Mouse (Mus musculus) G1E (cell line): Measurements from ENCODE around the gene Itgae. TPM values are rescaled to one million over a fixed set of nuclear protein-coding genes. Genes with fewer than 3 reads are reported as not detected.

ENCODE experiments used
- ATAC-seq: 2 replicates; pipeline ENCODE4 v1.8.0; 2016; ENCODE audit warnings: mild to moderate bottlenecking; ENCODE audit not compliant: insufficient number of reproducible peaks, poor library complexity, low FRiP score, severe bottlenecking; ENCODE audit errors: extremely low read depth
- DNase-seq: peaks from one replicate; pipeline ENCODE4 v3.0.0; 2012; ENCODE audit warnings: low spot score
- H3K27me3 ChIP-seq: 2 replicates; pipeline ENCODE4 v1.6.1; 2012; ENCODE audit warnings: mild to moderate bottlenecking, low read length, inconsistent platforms; ENCODE audit not compliant: insufficient read depth
- H3K36me3 ChIP-seq: replicated peaks from 2 replicates; pipeline ENCODE3; 2012; ENCODE audit warnings: mild to moderate bottlenecking, inconsistent platforms
- H3K4me1 ChIP-seq: 2 replicates; pipeline ENCODE4 v1.6.1; 2012; ENCODE audit warnings: low read depth, low read length, inconsistent platforms, mixed read lengths; ENCODE audit not compliant: insufficient read depth
- H3K4me3 ChIP-seq: 2 replicates; pipeline ENCODE4 v1.5.1; 2012; ENCODE audit warnings: low read depth, mild to moderate bottlenecking, inconsistent platforms, low read length, moderate library complexity, mixed read lengths
- H3K9me3 ChIP-seq: replicated peaks from 2 replicates; pipeline ENCODE4 v1.6.1; 2012; ENCODE audit warnings: inconsistent platforms
- CTCF ChIP-seq: IDR thresholded peaks from 2 replicates; pipeline ENCODE4 v1.5.1; 2012; ENCODE audit warnings: low read depth, low read length, inconsistent platforms, mixed read lengths
- GATA1 ChIP-seq: IDR thresholded peaks from 2 replicates; pipeline ENCODE4 v1.6.1; 2012; ENCODE audit warnings: borderline replicate concordance, low read length, inconsistent platforms, mixed read lengths
- GATA2 ChIP-seq: IDR thresholded peaks from 2 replicates; pipeline ENCODE4 v1.6.1; 2012; ENCODE audit warnings: low read depth, low read length, inconsistent platforms, borderline replicate concordance
- POLR2AphosphoS5 ChIP-seq: IDR thresholded peaks from 2 replicates; pipeline ENCODE4 v1.6.1; 2012; ENCODE audit warnings: low read depth, low read length, inconsistent platforms; ENCODE audit not compliant: insufficient replicate concordance
- TAL1 ChIP-seq: conservative IDR thresholded peaks from 2 replicates; pipeline ENCODE4 v1.6.1; 2012; ENCODE audit warnings: low read depth, low read length, inconsistent platforms, mixed read lengths
- polyA plus RNA-seq: library from polyadenylated mRNA; stranded (reverse); fragments of >175 nt; gene quantifications from 2 replicates; pipeline ENCODE4 v1.2.3, GENCODE M21; 2012
- total RNA-seq, 2 experiments: library from RNA; stranded (forward) in 1 of 2; stranded (reverse) in 1 of 2; fragments of 200-1000 nt in 1 of 2; fragments of >200 nt in 1 of 2; fragmentation: Nextera tagmentation in 1 of 2; gene quantifications; 2 replicates each; pipeline ENCODE4 v1.2.3; 2014 to 2017

The Itgae gene
- total and polyA plus RNA-seq, 3 experiments, result 0.04 to 0.23 (median 0.05) TPM

DNA sequence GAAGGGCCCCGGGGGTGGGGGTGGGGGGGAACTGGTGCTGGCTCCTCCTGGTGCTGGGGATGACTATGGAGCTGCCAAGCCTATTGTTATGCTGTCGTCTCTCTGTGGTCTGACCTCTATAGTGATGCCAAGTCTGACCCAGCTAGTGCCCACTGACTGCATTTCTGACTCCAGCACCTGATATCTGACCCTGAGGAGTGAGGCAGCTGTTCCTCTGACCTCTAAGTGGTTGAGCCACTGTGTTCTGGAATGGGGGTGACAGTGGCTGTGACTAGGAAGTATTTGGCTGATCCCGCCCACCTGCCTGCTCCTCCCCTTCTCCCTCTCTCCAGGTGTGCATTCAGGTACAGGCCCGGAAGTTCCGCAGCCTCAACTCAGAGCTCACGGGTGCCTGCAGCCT, 21.0 kb downstream of the Itgae start:
- Histone ChIP-seq H3K9me3 (no peaks in the 10 kb centered on the region), H3K36me3 (peaks cover under 1% of the 10 kb centered on the region), H3K27me3 (peaks cover 36% of the 10 kb centered on the region), H3K4me3 (no peak overlapping the region), H3K4me1 (peaks cover 31% of the 10 kb centered on the region)
- no peak for TF ChIP-seq CTCF
- ATAC-seq (no peak), DNase-seq (no peak)

DNA sequence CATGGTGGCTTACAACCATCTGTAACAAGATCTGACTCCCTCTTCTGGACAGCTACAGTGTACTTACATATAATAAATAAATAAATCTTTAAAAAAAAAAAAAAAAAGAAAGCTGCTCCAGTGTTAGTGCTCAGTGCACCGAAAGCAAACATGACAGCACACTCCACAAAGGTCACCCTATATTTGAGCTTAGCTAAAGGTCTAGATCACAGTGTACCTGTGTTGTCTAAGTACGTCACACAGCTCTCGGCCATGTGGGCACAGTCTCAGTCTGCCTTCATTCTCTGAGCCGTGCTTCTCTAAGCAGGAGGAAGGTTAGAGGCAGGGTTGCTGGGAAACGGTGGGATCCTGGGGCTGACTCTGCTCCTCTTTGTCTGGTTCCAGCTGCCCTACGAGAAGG, 36.1 kb downstream of the Itgae start:
- Histone ChIP-seq H3K27me3 (no peaks in the 10 kb centered on the region), H3K4me1 (peaks cover 19% of the 10 kb centered on the region), H3K4me3 (no peak overlapping the region), H3K36me3 (peaks cover 79% of the 10 kb centered on the region), H3K9me3 (no peaks in the 10 kb centered on the region)
- no peak for DNase-seq
- ATAC-seq, result no peak
- TF ChIP-seq GATA1, result no peak
- no peak for TF ChIP-seq CTCF
- no peak for TF ChIP-seq POLR2AphosphoS5
- no peak for TF ChIP-seq TAL1
- no peak for TF ChIP-seq GATA2

GRCm38 (mm10) chr11:73131020-73131419, 40.6 kb downstream of the Itgae start:
- H3K4me1 ChIP-seq, result peaks cover 51% of the 10 kb centered on the region
- H3K9me3 ChIP-seq, result no peaks in the 10 kb centered on the region
- H3K4me3 ChIP-seq, result no peak overlapping the region
- DNase-seq (peak; percentile 27), ATAC-seq (no peak; the same call in 1 of the 2 replicates)
- H3K36me3 ChIP-seq, result peaks cover 87% of the 10 kb centered on the region
- TF ChIP-seq CTCF, result no peak
- no peak for TF ChIP-seq GATA2
- TF ChIP-seq TAL1, result no peak
- no peak for TF ChIP-seq POLR2AphosphoS5
- no peak for TF ChIP-seq GATA1
- H3K27me3 ChIP-seq, result no peaks in the 10 kb centered on the region

- ATAC-seq, result no peak
- H3K9me3 ChIP-seq, result no peaks in the 10 kb centered on the region
- TF ChIP-seq GATA1, result no peak
- TF ChIP-seq TAL1, result no peak
- no peak for TF ChIP-seq POLR2AphosphoS5
- TF ChIP-seq GATA2, result no peak
- TF ChIP-seq CTCF, result no peak
- peaks cover 65% of the 10 kb centered on the region for H3K4me1 ChIP-seq
- H3K4me3 ChIP-seq, result no peak overlapping the region
- no peak for DNase-seq
- H3K27me3 ChIP-seq, result no peaks in the 10 kb centered on the region
- H3K36me3 ChIP-seq, result peaks cover 74% of the 10 kb centered on the region
Measured at GRCm38 (mm10) chr11:73132999-73133398, 42.6 kb downstream of the Itgae start.

- Histone ChIP-seq H3K9me3 (no peaks in the 10 kb centered on the region), H3K36me3 (peaks cover 64% of the 10 kb centered on the region), H3K27me3 (no peaks in the 10 kb centered on the region), H3K4me1 (peaks cover 69% of the 10 kb centered on the region), H3K4me3 (peak overlapping the region; percentile 25; the same call in 1 of the 2 replicates)
- ATAC-seq, result no peak
- no peak for TF ChIP-seq CTCF
- no peak for TF ChIP-seq GATA1
- no peak for TF ChIP-seq POLR2AphosphoS5
- TF ChIP-seq TAL1, result no peak
- TF ChIP-seq GATA2, result no peak
- DNase-seq, result no peak
Measured at GRCm38 (mm10) chr11:73134222-73134621, 43.8 kb downstream of the Itgae start.

DNA sequence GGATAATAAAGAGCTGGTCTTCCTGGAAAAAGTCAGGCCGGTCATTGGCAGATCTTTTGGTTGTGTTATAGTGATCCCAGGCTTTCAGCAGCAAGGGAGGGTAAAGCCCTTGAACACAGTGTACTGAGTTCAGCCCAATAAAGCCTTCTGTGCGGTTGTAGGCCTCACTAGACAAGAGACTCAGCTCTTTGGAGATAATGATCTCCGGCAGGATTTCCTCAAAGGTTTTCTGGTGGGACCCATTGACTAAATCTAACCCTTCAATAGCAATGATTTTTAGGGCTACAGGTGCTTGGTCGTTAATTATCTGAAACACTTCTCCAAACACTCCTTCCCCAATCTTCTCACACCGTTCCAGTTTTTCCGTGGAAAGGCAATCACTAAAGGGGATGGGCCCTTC, 46.2 kb downstream of the Itgae start:
- no peak for TF ChIP-seq POLR2AphosphoS5
- no peak for TF ChIP-seq TAL1
- TF ChIP-seq GATA2, result 0 out of 2 replicates have a peak, but pooled peaks have one; percentile 40
- TF ChIP-seq CTCF, result no peak
- no peak for TF ChIP-seq GATA1
- ATAC-seq (no peak), DNase-seq (no peak)
- Histone ChIP-seq H3K27me3 (no peaks in the 10 kb centered on the region; the same call in 1 of the 2 replicates), H3K4me3 (peak overlapping the region; percentile 98), H3K36me3 (peaks cover 41% of the 10 kb centered on the region), H3K4me1 (peaks cover 51% of the 10 kb centered on the region), H3K9me3 (no peaks in the 10 kb centered on the region)

DNA sequence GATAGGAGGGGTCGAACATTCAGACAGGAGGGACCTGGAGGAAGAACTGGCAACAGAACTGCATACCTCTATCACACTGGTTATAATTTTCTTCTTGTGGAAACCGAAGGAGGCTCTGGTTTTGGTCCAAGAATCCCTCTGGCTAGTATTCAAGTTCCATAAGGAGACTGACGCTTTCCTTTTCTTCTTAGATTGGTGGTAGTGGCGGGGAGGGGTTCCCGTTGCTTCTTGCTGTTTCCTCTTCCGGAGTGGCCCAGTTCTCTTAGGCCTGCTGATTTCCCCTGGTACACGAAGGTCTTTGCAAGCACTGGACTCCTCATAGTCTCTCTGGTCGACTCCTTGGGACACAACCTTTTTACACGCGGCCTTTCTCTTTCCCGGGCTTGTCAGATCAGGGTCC, 46.7 kb downstream of the Itgae start:
- DNase-seq (peak; percentile 34), ATAC-seq (no peak)
- TF ChIP-seq CTCF (no peak), GATA1 (no peak), TAL1 (no peak), GATA2 (no peak), POLR2AphosphoS5 (no peak)
- Histone ChIP-seq H3K9me3 (no peaks in the 10 kb centered on the region), H3K27me3 (peaks cover 2% of the 10 kb centered on the region; the same call in 1 of the 2 replicates), H3K4me3 (peak overlapping the region; percentile 98), H3K36me3 (peaks cover 37% of the 10 kb centered on the region), H3K4me1 (peaks cover 49% of the 10 kb centered on the region)
